Mouse (Mus musculus): ENCODE results near the gene Acaca. TPM values are rescaled to one million over a fixed set of nuclear protein-coding genes. Genes with fewer than 3 reads are reported as not detected.
A peak's percentile ranks its signal among the peaks of the same experiment; 100 is the strongest.
"Not testable (repeated sequence)": the region's sequence is repeated elsewhere in the genome, so short reads cannot be mapped to it uniquely, and the experiment has no call there.

Gene Acaca
- polyA plus RNA-seq, 1 experiment from 2014 or later = 20.5 TPM

DNA sequence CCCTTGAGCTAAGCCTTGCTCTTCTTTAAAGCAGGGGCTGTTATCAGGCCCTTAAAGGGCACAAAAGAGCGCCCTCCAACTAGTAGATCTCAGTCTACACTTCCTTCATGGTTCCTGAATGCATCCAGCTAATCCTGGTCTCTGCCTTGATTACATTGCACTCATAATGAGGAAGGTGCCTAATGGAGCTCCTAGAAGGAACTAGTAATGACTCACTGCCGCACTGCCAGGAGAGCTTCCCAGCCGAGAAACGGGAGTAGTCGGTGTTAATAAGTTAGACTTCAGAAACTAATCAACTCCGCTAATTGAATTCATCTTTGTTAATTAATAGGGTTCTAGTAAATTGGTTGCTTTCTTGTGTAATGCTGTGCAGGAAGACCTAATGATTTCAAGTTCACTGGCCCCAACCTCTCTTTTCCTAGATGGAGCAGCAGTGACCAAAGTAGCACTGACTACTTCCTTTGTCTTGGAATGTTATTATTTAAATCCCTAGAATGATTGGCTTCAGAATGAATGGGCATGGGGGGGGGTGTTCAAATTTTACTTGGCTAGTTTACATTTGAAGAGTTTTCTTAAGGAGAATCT lies 176.8 kb downstream of the Acaca start:
- Histone ChIP-seq H3K4me2 (no peak overlapping the region), H3K27ac (no peak overlapping the region), H3K27me3 (no peaks in the 10 kb centered on the region), H3K36me3 (ENCODE audit: poor library complexity, severe bottlenecking) (peaks cover 10% of the 10 kb centered on the region; the same call in 1 of the 2 replicates), H3K9ac (no peak overlapping the region), H3K9me3 (replicated peaks) (no peaks in the 10 kb centered on the region), H3K4me3 (no peak overlapping the region), H3K4me1 (peaks cover 4% of the 10 kb centered on the region; the same call in 1 of the 2 replicates)
- ATAC-seq = no peak; the same call in 1 of the 2 replicates
- WGBS = 47% methylated on average over 6 of the region's 6 CpGs

DNA sequence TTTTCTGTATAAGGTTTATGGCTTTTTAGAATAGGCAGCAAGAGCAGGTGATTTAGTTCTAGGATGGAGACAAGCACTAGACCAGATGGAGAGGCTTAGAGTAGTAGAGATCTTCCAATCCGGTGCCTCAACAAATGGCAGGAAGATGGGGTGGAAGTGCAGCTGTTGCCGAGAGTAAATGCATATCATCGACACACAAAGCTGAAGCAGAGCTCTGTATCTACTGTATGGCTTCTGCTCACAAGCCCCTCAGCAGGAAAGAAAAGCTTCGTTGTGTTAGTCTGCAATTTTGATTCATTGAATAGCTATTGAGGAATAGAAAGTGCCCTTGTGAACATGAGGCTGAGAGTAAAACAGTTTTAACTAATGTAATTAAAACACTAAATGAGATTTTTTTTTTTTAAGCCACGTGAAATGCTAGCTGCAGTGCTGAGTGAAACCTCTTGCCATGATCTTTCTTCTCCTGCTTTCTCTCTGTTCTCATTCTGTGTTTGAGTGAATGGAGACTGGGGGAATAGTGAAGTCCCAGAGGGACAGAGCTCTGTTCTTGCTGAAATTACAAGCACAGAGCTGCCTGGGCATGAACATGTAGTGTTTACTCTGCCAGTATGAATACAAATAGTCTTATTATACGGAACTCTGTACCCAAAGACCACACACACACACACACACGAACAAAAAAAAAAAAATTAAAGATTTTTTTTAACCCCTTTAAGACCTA lies 194.7 kb downstream of the Acaca start:
- peaks cover 17% of the 10 kb centered on the region for H3K4me1 ChIP-seq
- ATAC-seq = peak; percentile 58; the same call in 1 of the 2 replicates
- H3K9ac ChIP-seq = no peak overlapping the region
- H3K4me2 ChIP-seq = peak overlapping the region; percentile 12; the same call in 1 of the 2 replicates
- H3K27ac ChIP-seq = peak overlapping the region; percentile 78
- WGBS = 31% methylated on average over 7 of the region's 7 CpGs
- no peaks in the 10 kb centered on the region for H3K27me3 ChIP-seq
- H3K9me3 ChIP-seq (replicated peaks) = no peaks in the 10 kb centered on the region
- peaks cover 5% of the 10 kb centered on the region; the same call in 1 of the 2 replicates for H3K36me3 ChIP-seq (ENCODE audit: poor library complexity, severe bottlenecking)
- H3K4me3 ChIP-seq = no peak overlapping the region

DNA sequence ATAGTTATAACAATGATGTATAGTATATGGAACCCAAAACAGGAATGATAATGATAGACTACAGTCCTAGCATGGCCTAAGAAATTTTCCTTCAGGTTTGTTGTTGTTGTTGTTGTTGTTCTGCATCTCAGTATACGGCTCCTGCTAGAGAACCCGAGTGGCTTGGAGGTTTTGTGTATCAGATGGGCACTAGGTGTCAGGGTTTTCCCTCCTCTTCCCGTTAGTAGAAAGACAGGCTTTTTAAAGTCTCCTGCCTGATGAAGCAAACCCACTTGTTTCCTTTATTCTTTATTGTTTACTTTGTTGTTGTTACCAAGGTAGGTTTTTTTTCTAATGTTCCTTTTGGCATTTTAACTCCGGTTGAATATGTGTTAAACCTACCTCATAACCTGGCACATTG lies 197.6 kb downstream of the Acaca start:
- Histone ChIP-seq H3K4me3 (no peak overlapping the region), H3K4me2 (no peak overlapping the region), H3K9me3 (replicated peaks) (no peaks in the 10 kb centered on the region), H3K27ac (no peak overlapping the region), H3K27me3 (no peaks in the 10 kb centered on the region), H3K4me1 (peaks cover 20% of the 10 kb centered on the region), H3K36me3 (ENCODE audit: poor library complexity, severe bottlenecking) (no peaks in the 10 kb centered on the region; the same call in 1 of the 2 replicates), H3K9ac (no peak overlapping the region)
- no peak for ATAC-seq
- 76% methylated on average over 4 of the region's 4 CpGs for WGBS

DNA sequence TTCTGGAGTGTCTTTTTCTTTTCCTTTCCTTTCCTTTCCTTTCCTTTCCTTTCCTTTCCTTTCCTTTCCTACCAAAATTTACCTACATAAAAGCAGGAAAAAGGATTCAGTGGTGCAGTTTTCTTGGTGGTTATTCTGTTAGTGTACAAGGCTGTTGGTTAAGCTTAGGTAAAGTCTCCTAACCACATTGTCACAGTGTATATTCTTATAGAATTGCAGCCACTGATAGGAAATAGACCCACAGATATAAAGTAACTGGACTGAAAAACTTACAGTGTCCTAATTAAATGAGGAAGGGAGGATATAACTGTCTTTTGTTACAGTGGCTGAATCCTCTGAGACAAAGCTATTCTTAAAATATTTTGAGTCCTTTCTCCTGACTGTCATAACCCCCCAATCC lies 202.9 kb downstream of the Acaca start:
- ATAC-seq = no peak
- H3K36me3 ChIP-seq (ENCODE audit: poor library complexity, severe bottlenecking) = no peaks in the 10 kb centered on the region
- no peaks in the 10 kb centered on the region for H3K9me3 ChIP-seq (replicated peaks)
- no peak overlapping the region for H3K9ac ChIP-seq
- H3K4me3 ChIP-seq = no peak overlapping the region
- peaks cover 3% of the 10 kb centered on the region for H3K4me1 ChIP-seq
- H3K4me2 ChIP-seq = no peak overlapping the region
- H3K27me3 ChIP-seq = no peaks in the 10 kb centered on the region
- H3K27ac ChIP-seq = no peak overlapping the region

DNA sequence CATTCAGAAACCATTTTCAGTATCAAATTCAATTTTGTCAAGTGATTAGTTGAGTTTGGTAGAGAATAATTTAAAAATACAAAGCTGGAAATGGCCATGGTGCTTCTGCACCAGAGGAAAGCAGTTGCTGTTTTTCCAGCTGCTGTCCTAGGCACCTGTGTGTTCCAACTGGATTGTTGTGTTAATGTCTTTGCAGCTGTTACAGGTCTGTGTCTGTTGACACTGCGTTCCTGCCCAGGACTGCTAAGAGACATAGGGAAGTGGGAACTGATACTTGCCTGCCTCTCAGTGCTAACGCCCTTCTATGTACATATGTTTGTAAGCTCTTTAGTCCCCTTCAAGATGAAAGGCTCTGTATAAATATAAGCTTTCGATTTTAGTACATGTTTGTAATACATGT lies 203.4 kb downstream of the Acaca start:
- Histone ChIP-seq H3K9me3 (replicated peaks) (no peaks in the 10 kb centered on the region), H3K4me2 (no peak overlapping the region), H3K4me1 (peaks cover 3% of the 10 kb centered on the region), H3K36me3 (ENCODE audit: poor library complexity, severe bottlenecking) (no peaks in the 10 kb centered on the region), H3K4me3 (no peak overlapping the region), H3K27me3 (no peaks in the 10 kb centered on the region), H3K9ac (no peak overlapping the region), H3K27ac (no peak overlapping the region)
- WGBS = 89% methylated on average over 3 of the region's 3 CpGs
- ATAC-seq = no peak

DNA sequence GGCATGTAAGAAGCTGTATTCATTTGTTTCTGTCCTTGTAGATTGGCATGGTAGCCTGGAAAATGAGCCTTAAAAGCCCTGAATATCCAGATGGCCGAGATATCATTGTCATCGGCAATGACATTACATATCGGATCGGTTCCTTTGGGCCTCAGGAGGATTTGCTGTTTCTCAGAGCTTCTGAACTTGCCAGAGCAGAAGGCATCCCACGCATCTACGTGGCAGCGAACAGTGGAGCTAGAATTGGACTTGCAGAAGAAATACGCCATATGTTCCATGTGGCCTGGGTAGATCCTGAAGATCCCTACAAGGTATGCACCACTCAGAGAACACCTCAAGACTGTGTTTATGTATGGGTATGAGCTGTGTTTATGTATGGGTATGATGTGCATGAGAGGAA lies 208.8 kb downstream of the Acaca start:
- 95% methylated on average over 8 of the region's 8 CpGs for WGBS
- not testable (repeated sequence) for ATAC-seq; H3K9ac ChIP-seq; H3K4me1 ChIP-seq; H3K36me3 ChIP-seq (ENCODE audit: poor library complexity, severe bottlenecking); H3K27ac ChIP-seq; H3K27me3 ChIP-seq; H3K9me3 ChIP-seq (replicated peaks); H3K4me3 ChIP-seq; H3K4me2 ChIP-seq

DNA sequence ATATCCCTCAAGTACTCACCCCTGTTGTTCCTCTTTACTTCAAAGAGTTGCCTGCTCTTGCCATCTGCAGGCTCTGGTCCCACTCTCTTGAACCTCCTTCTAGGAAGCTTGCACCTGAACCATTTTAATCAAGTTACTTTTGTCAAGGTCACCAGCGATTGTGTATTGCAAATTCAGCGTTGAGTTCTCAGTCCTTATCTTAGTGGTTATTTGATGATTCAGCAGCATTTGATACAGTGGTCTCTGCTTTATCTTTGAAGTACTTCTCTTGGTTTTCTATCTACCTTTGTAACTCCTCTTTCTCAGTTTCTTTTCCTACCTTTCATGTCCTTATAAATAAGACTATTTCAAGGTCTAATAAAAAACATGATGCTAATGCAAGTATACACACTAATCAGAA lies 211.2 kb downstream of the Acaca start:
- H3K4me3 ChIP-seq = no peak overlapping the region
- H3K4me1 ChIP-seq = no peaks in the 10 kb centered on the region
- no peak overlapping the region for H3K27ac ChIP-seq
- WGBS = 86% methylated on average over 2 of the region's 2 CpGs
- H3K4me2 ChIP-seq = no peak overlapping the region
- no peaks in the 10 kb centered on the region for H3K9me3 ChIP-seq (replicated peaks)
- peaks cover 10% of the 10 kb centered on the region; the same call in 1 of the 2 replicates for H3K36me3 ChIP-seq (ENCODE audit: poor library complexity, severe bottlenecking)
- no peak overlapping the region for H3K9ac ChIP-seq
- no peak for ATAC-seq
- H3K27me3 ChIP-seq = no peaks in the 10 kb centered on the region

DNA sequence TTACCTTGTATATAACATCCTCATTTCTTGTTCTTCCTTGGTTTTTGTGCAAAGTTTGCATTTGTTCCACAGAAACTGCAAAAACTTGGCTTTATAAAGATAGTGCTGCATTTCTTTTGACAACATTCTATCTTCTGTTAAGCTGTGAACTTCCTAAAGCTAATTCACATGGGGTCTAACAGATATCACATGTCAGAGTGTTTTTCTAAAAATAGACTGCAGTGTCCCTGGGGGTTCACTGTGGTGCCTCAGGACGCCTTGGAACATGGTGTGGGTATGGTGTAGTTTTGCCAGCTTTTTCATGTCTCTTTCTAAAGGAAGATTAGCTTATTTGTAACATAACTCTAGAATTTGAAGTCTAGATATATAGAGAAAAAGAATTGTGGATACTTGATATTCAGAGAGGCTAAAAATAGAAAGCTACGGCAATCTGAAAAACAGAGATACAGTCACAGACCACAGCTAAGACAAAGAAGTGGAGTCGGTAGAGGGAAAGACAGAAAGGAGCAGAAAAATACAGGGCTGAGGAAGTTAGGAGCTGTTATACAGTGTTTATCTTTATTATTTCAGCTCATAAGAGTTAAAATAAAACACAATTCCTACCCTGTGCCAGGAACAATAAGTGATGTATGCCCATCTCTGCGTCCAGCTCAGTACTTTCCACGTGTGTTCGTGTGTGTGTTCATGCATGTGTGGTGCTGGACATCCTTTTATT lies 215.2 kb downstream of the Acaca start:
- no peak overlapping the region for H3K27ac ChIP-seq
- H3K9ac ChIP-seq = no peak overlapping the region
- WGBS = 84% methylated on average over 6 of the region's 6 CpGs
- no peak overlapping the region for H3K4me2 ChIP-seq
- H3K4me1 ChIP-seq = peaks cover 22% of the 10 kb centered on the region
- H3K36me3 ChIP-seq (ENCODE audit: poor library complexity, severe bottlenecking) = no peaks in the 10 kb centered on the region
- H3K9me3 ChIP-seq (replicated peaks) = no peaks in the 10 kb centered on the region
- no peaks in the 10 kb centered on the region for H3K27me3 ChIP-seq
- no peak overlapping the region for H3K4me3 ChIP-seq
- ATAC-seq = no peak

DNA sequence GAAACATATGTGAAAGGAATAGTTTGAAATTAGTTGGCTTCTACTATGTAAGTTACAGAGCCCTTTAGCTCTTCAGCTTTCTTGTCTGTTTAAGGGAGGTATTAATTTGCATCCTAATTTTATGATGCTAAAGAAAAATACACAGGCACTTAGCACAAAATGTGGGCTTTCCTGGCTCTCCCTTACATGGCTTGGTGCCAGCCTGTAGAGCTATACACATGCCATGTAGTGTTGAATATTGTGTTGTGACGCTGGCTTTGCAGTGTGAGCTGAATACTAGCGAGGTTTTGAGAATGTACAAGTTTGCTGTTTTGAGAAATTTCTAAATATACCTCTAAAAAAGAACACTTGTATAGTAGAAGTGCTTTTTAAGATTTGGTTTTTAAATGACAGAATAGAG lies 218.3 kb downstream of the Acaca start:
- Histone ChIP-seq H3K27ac (peak overlapping the region; percentile 33), H3K4me2 (no peak overlapping the region), H3K36me3 (ENCODE audit: poor library complexity, severe bottlenecking) (no peaks in the 10 kb centered on the region), H3K27me3 (no peaks in the 10 kb centered on the region), H3K9me3 (replicated peaks) (no peaks in the 10 kb centered on the region), H3K4me1 (peaks cover 37% of the 10 kb centered on the region), H3K4me3 (no peak overlapping the region), H3K9ac (no peak overlapping the region)
- ATAC-seq = peak; percentile 77; the same call in 1 of the 2 replicates
- WGBS = 46% methylated on average over 2 of the region's 2 CpGs

DNA sequence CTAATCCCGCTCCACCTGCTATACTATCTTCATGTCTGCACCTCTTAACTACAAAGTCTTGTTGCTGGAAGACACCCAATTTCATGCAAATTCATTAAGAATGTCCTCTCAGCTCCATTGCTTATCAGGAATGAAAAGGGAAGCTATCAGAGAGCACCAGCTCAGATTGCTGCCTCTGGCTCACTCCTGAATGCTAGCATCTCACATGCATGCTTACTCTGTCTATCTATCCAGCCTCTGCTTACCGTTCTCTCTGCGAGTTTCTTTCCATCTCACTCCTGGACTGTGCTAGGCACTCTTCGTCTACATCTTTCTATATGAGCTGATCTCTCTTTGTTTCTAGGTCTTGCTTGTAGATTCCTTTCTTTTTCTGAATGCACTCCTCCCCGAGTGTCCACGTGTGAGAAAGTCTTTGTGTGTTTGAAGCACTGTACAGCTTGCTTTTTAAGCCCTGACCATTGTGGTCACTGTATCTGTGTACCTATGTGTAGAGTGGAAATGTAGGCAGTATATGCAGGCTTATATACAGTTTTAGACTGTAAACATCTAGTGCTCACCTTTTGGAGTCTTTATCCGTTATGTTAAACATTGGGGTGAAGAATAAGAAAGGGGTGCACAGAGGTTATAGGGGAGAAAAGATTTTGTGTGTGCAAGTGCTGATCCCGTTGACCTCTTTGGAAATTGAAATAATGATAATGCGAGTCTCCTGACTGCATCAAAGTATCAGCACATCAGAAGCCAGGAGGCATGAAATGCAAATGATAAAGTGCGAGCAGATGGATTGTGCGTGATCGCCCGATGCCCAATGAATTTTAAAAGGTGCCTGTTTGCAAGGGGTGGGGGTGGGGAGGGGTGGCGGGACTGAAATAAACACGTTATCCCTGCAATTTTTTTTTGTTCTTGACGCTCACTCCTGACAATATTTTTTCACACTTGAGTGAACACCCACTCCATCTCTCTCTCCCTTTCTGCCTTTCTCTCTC lies 219.7 kb downstream of the Acaca start:
- Histone ChIP-seq H3K4me2 (peak overlapping the region; percentile 43), H3K36me3 (ENCODE audit: poor library complexity, severe bottlenecking) (no peaks in the 10 kb centered on the region), H3K9ac (no peak overlapping the region), H3K9me3 (replicated peaks) (no peaks in the 10 kb centered on the region), H3K4me3 (no peak overlapping the region), H3K27ac (peak overlapping the region; percentile 89), H3K27me3 (no peaks in the 10 kb centered on the region), H3K4me1 (peaks cover 39% of the 10 kb centered on the region)
- WGBS = 36% methylated on average over 16 of the region's 16 CpGs
- ATAC-seq = no peak

DNA sequence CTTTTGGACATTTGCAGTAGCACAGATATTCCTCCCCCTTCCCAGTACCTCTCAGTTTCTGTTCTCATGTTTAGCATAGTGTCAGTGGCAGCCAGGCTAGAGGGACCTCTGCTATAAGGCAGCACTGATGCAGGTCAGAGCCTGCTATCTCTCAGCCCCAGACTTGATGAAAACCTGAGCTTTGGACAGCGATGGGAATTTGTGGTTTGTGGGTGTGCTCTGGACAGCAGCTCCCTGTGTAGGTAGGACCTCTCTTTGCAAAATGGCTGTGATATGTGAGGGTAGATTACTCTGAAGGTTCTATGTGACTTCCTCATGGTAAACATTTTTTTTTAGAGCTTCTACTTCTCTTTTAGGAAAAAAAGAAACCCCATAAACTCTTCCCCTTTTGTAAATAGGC lies 221.7 kb downstream of the Acaca start:
- Histone ChIP-seq H3K9ac (no peak overlapping the region), H3K4me3 (no peak overlapping the region), H3K36me3 (ENCODE audit: poor library complexity, severe bottlenecking) (no peaks in the 10 kb centered on the region), H3K4me1 (peaks cover 39% of the 10 kb centered on the region), H3K4me2 (no peak overlapping the region), H3K27me3 (no peaks in the 10 kb centered on the region), H3K27ac (peak overlapping the region; percentile 65; the same call in 1 of the 2 replicates), H3K9me3 (replicated peaks) (no peaks in the 10 kb centered on the region)
- 95% methylated on average over 1 of the region's 1 CpGs for WGBS
- ATAC-seq = no peak
